Mouse (Mus musculus) heart, adult 9 months (tissue): ENCODE data around the gene Fgfr2.
"Not testable (repeated sequence)": the region's sequence is repeated elsewhere in the genome, so short reads cannot be mapped to it uniquely, and the experiment has no call there.

Experiments used
- DNase-seq, 2 experiments: peaks; one replicate each; pipeline ENCODE4 v3.0.0; 2022; ENCODE audit warnings: low spot score in 2 of 2

Gene Fgfr2

GRCm38 (mm10) chr7:130531138-130531537 is 2592.0 kb downstream of the Fgfr2 start:
- not testable (repeated sequence) for DNase-seq

GRCm38 (mm10) chr7:130527306-130527705 is 2595.8 kb downstream of the Fgfr2 start:
- no peak for DNase-seq

GRCm38 (mm10) chr7:130523451-130523850 is 2599.7 kb downstream of the Fgfr2 start:
- no peak for DNase-seq

- no peak for DNase-seq
Observed at GRCm38 (mm10) chr7:130520812-130521422, 2602.2 kb downstream of the Fgfr2 start.

- no peak for DNase-seq
Observed at GRCm38 (mm10) chr7:130520049-130520425, 2603.1 kb downstream of the Fgfr2 start, which contains the start of gene Ate1. Gene Ate1, minus strand, starts transcription at chr7:130520369.

- DNase-seq, result peak; percentile 96 to 97
Observed at GRCm38 (mm10) chr7:130519096-130520048, 2603.8 kb downstream of the Fgfr2 start.

GRCm38 (mm10) chr7:130518213-130519095 is 2604.7 kb downstream of the Fgfr2 start:
- DNase-seq, result peak in 1 of 2 experiments; percentile 41

GRCm38 (mm10) chr7:130510243-130510642 is 2612.9 kb downstream of the Fgfr2 start:
- no peak for DNase-seq

- DNase-seq, result no peak
Observed at GRCm38 (mm10) chr7:130503006-130503405, 2620.1 kb downstream of the Fgfr2 start.

GRCm38 (mm10) chr7:130501499-130501898 is 2621.7 kb downstream of the Fgfr2 start:
- no peak for DNase-seq

GRCm38 (mm10) chr7:130493346-130493745 is 2629.8 kb downstream of the Fgfr2 start:
- DNase-seq, result no peak

- no peak for DNase-seq
Observed at GRCm38 (mm10) chr7:130492026-130492425, 2631.1 kb downstream of the Fgfr2 start.

GRCm38 (mm10) chr7:130479003-130479402 is 2644.1 kb downstream of the Fgfr2 start:
- DNase-seq, result not testable (repeated sequence)

GRCm38 (mm10) chr7:130475970-130476369 is 2647.2 kb downstream of the Fgfr2 start:
- peak; percentile 9 to 33 for DNase-seq

GRCm38 (mm10) chr7:130473881-130474280 is 2649.3 kb downstream of the Fgfr2 start:
- DNase-seq, result no peak

- no peak for DNase-seq
Observed at GRCm38 (mm10) chr7:130472683-130473082, 2650.5 kb downstream of the Fgfr2 start.

- DNase-seq, result no peak
Observed at GRCm38 (mm10) chr7:130471045-130471444, 2652.1 kb downstream of the Fgfr2 start.

- DNase-seq, result peak in 1 of 2 experiments; percentile 7
Observed at GRCm38 (mm10) chr7:130455587-130456246, 2667.4 kb downstream of the Fgfr2 start.

GRCm38 (mm10) chr7:130454226-130454625 is 2668.9 kb downstream of the Fgfr2 start:
- DNase-seq, result no peak

- no peak for DNase-seq
Observed at GRCm38 (mm10) chr7:130435776-130436175, 2687.4 kb downstream of the Fgfr2 start.

- no peak for DNase-seq
Observed at GRCm38 (mm10) chr7:130432141-130432540, 2691.0 kb downstream of the Fgfr2 start.
